13 mouse cellular contexts compared by ENCODE assay signal in the genomic region with DNA sequence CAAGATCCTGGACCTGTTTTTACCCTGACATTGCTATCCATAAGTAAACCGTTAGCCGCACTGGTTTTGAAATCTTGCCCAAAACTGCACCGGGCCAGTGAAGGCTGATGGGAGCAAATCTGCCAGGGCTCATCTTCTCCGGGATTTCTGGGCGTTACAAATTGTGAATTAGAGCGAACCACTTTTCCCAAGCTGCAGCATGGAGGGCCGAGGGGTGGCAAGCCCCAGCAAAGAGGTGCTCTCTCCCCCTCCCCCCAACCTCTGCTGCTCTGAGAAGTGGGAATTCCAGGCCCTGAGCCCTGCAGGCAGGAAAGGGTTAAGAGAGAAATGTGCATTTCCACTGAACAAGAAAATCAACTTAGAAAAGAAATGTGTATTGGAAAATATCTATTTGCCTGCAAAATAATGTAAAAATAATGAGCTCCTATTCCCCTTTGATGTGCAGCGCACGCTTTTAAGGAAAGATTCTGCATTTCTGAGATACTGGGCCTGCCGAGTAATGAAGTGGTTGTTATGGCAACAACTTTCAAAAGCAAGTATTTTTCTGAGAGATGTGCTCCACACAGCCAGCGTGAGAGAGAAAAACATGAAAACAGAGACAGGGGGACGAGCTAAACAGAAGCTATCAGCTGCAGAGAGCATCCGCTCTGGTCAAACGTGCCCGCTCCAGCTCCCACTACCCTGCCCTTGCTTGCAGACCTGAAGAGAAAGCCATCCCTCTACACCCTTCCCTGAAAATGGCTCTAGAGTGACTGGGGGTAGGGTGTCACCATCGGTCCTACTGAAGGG. TPM values are rescaled to one million over a fixed set of nuclear protein-coding genes. Genes with fewer than 3 reads are reported as not detected.
DNase-seq lines count a peak whose midpoint lies in the region; ATAC-seq and TF ChIP-seq lines count a peak whose summit lies in the region.
"Had no signal": no experiment of that assay in that cellular context is flagged by ENCODE, and none has a peak within 500 bp of the region (broad histone marks: within the 10 kb centered on the region; RNA-seq: fewer than 3 reads in every experiment).

No protein-coding gene starts in this region.

- peak overlapping the region; percentile 29 for H3K4me2 ChIP-seq in embryonic facial prominence, embryonic 13.5 days
- H3K4me2 ChIP-seq in hindbrain, embryonic 15.5 days: peak overlapping the region; percentile 33

- TF ChIP-seq CTCF in olfactory bulb, adult 2 months (IDR thresholded peaks at IDR 0.05; ENCODE audit: insufficient read depth, low read depth, low read length): no peak

- DNase-seq in left cerebral cortex, postnatal 25 days (ENCODE audit: low spot score in 2 of 2): peak; percentile 31 to 52
- DNase-seq in left cerebral cortex, postnatal 36 days (ENCODE audit: low spot score in 2 of 2): no peak
- DNase-seq in adrenal gland, postnatal 14 days: no peak
- no peak for DNase-seq in spleen, postnatal 14 days (ENCODE audit: low spot score in 2 of 2)
- DNase-seq in heart, postnatal 36 days: no peak
- DNase-seq: gastrocnemius, postnatal 36 days; lung, adult 18-20 months; spleen, adult 18-20 months; thymus, postnatal 14 days had no signal

- no peak for ATAC-seq in embryonic facial prominence, embryonic 13.5 days (ENCODE audit: insufficient number of reproducible peaks, insufficient read depth, low FRiP score, low TSS enrichment, low read depth)
- ATAC-seq in hindbrain, embryonic 15.5 days (ENCODE audit: low FRiP score, low read depth): peak; percentile 61; the same call in 1 of the 2 replicates

- no peak for TF ChIP-seq POLR2A in olfactory bulb, adult 2 months (IDR thresholded peaks at IDR 0.05; ENCODE audit: insufficient read depth, low read depth, low read length)

- no peaks in the 10 kb centered on the region for H3K27me3 ChIP-seq in embryonic facial prominence, embryonic 13.5 days
- H3K27me3 ChIP-seq in hindbrain, embryonic 15.5 days: peaks cover 10% of the 10 kb centered on the region; the same call in 1 of the 2 replicates

- H3K36me3 ChIP-seq in embryonic facial prominence, embryonic 13.5 days: no peaks in the 10 kb centered on the region
- no peaks in the 10 kb centered on the region for H3K36me3 ChIP-seq in hindbrain, embryonic 15.5 days

- peak overlapping the region; percentile 22; the same call in 1 of the 2 replicates for H3K27ac ChIP-seq in embryonic facial prominence, embryonic 13.5 days
- peak overlapping the region; percentile 80 for H3K27ac ChIP-seq in hindbrain, embryonic 15.5 days (replicated peaks)
- H3K27ac ChIP-seq in olfactory bulb, adult 2 months (ENCODE audit: insufficient read depth, low read depth, low read length): 0 out of 2 replicates have a peak overlapping the region, but pooled peaks have one; percentile 9

- no peak overlapping the region for H3K4me3 ChIP-seq in embryonic facial prominence, embryonic 13.5 days
- no peak overlapping the region for H3K4me3 ChIP-seq in hindbrain, embryonic 15.5 days
- H3K4me3 ChIP-seq in olfactory bulb, adult 2 months (ENCODE audit: insufficient read depth, low read depth, low read length): no peak overlapping the region

- H3K9me3 ChIP-seq in embryonic facial prominence, embryonic 13.5 days: no peaks in the 10 kb centered on the region
- no peaks in the 10 kb centered on the region for H3K9me3 ChIP-seq in hindbrain, embryonic 15.5 days

- intact Hi-C loops in left cerebral cortex, postnatal 25 days (cut with DNase I): no loop called here
- intact Hi-C loops in left cerebral cortex, postnatal 36 days (cut with DNase I): no loop called here
- intact Hi-C loops in heart, postnatal 36 days (cut with DNase I): no loop called here

- H3K9ac ChIP-seq in embryonic facial prominence, embryonic 13.5 days: no peak overlapping the region
- no peak overlapping the region for H3K9ac ChIP-seq in hindbrain, embryonic 15.5 days

- H3K4me1 ChIP-seq in embryonic facial prominence, embryonic 13.5 days: peaks cover 18% of the 10 kb centered on the region
- H3K4me1 ChIP-seq in hindbrain, embryonic 15.5 days (replicated peaks): peaks cover 25% of the 10 kb centered on the region
- H3K4me1 ChIP-seq in olfactory bulb, adult 2 months (ENCODE audit: control insufficient read depth, insufficient read depth, low read length): peaks cover 11% of the 10 kb centered on the region

- 38% methylated on average over 16 of the region's 16 CpGs for WGBS in embryonic facial prominence, embryonic 13.5 days
- 18% methylated on average over 16 of the region's 16 CpGs for WGBS in hindbrain, embryonic 15.5 days
- 20% methylated on average over 16 of the region's 16 CpGs for WGBS in olfactory bulb, adult 2 months

RNA-seq across cellular contexts. Expression of a gene that starts 24.0 kb away (rescaled TPM):
- not detected for total RNA-seq in left cerebral cortex, postnatal 25 days (2021)
- total RNA-seq in left cerebral cortex, postnatal 36 days (2021): not detected
- not detected in 2 replicates for polyA plus RNA-seq in embryonic facial prominence, embryonic 13.5 days (2015; fragmentation: Nextera tagmentation; extraction: Ambion mirVana)
- polyA plus RNA-seq in hindbrain, embryonic 15.5 days (2015; fragmentation: Nextera tagmentation; extraction: Ambion mirVana): 0.20 TPM in 1 of 2 replicates, not detected in the other
- not detected in 2 replicates for polyA plus RNA-seq in olfactory bulb, adult 2 months (2012; ENCODE audit: insufficient read depth, insufficient read length, low replicate concordance, missing spikeins)
- total RNA-seq in adrenal gland, postnatal 14 days (2021): not detected in 2 replicates
- not detected for total RNA-seq in heart, postnatal 36 days (2021)
- total RNA-seq: gastrocnemius, postnatal 36 days; layer of hippocampus, postnatal 10 days had no signal

RNA-seq across cellular contexts. Expression of a gene that starts 57.1 kb away (rescaled TPM):
- total RNA-seq in left cerebral cortex, postnatal 25 days (2021): 1 to 10 TPM; 1.1 to 1.4 TPM
- total RNA-seq in left cerebral cortex, postnatal 36 days (2021): 1 to 10 TPM; 1.2 to 4.5 TPM
- polyA plus RNA-seq in embryonic facial prominence, embryonic 13.5 days (2015; fragmentation: Nextera tagmentation; extraction: Ambion mirVana): 24.7 and 31.3 TPM in 2 replicates
- polyA plus RNA-seq in hindbrain, embryonic 15.5 days (2015; fragmentation: Nextera tagmentation; extraction: Ambion mirVana): 5.3 and 6.7 TPM in 2 replicates
- not detected in 2 replicates for polyA plus RNA-seq in olfactory bulb, adult 2 months (2012; ENCODE audit: insufficient read depth, insufficient read length, low replicate concordance, missing spikeins)
- total RNA-seq in adrenal gland, postnatal 14 days (2021): 6.2 and 6.8 TPM in 2 replicates
- total RNA-seq in heart, postnatal 36 days (2021): under 1 TPM; 0.16 to 0.89 TPM

Comparison
In these comparisons a context has a peak if more than half of its experiments do, and no peak if none do; other contexts are left out.
1. DNase-seq: peak in left cerebral cortex, postnatal 25 days (2 of 2); none in left cerebral cortex, postnatal 36 days (0 of 2), adrenal gland, postnatal 14 days (single experiment), spleen, postnatal 14 days (0 of 2) and heart, postnatal 36 days (0 of 2).
2. H3K27ac ChIP-seq: peak in every context shown above with its lines; median percentile 80 in hindbrain, embryonic 15.5 days; 22 in embryonic facial prominence, embryonic 13.5 days; 9 in olfactory bulb, adult 2 months.